Mouse (Mus musculus) thymus, postnatal 10 days (tissue): Measurements from ENCODE around the gene Prss38.
"Not testable (repeated sequence)": the region's sequence is repeated elsewhere in the genome, so short reads cannot be mapped to it uniquely, and the experiment has no call there.

Experiments
- DNase-seq, 2 experiments: peaks; one replicate each; pipeline ENCODE4 v3.0.0; 2021; ENCODE audit warnings: low spot score in 2 of 2

Gene Prss38

DNA sequence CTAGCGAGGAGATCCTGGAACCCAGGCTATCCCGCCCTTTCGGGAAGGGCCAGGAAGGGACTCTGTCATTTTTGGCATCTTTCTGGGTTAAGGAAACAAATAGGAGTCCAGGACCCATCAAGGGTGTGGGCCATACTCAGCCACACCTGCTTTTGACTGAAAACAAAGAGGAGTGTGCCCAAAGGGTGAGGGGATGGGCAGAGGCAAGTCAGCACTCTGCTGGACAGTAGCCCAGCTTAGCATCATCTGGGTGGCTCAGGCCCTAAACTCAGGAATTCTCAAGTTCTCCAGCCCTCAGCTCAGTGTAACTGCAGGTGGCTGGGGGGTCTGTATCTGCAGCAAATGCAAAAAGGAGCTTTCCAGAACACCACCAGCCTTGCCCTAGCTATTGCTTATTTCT is 2.5 kb upstream of the Prss38 start:
- DNase-seq, result no peak

DNA sequence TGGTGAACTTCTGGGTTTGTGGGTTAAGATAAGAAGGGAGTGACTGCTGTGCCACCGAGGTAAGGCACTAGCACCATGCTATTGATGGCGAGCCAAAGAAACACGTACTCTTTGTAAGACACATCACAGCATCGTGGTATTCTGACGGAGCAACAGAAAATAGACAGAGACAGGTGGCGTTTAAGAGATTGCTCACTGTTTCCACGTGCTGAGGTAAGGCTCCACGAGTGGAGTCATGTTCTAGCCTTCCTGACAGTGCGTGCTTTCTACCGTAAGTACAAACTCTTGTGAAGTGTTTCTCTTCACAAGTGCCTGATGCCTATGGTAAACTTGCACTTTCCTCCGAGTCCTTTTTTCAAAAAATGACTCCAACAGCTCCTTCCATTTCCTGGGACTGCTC is 5.6 kb downstream of the Prss38 start:
- DNase-seq, result no peak

DNA sequence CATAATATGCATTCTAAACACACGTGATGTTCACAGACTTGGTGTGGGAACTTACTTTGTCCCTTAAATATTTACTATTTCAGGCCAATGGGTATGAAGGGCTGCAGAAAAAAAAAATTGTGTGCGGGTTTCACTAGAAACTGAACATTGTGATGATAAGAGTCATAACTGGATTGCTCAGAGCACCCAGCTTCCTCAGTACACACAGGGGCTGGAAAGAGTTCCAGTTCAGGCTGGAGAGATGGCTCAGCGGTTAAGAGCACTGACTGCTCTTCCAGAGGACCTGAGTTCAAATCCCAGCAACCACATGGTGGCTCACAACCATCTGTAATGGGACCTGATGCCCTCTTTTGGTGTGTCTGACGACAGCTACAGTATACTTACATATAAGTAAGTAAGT is 7.5 kb downstream of the Prss38 start:
- DNase-seq, result not testable (repeated sequence)

DNA sequence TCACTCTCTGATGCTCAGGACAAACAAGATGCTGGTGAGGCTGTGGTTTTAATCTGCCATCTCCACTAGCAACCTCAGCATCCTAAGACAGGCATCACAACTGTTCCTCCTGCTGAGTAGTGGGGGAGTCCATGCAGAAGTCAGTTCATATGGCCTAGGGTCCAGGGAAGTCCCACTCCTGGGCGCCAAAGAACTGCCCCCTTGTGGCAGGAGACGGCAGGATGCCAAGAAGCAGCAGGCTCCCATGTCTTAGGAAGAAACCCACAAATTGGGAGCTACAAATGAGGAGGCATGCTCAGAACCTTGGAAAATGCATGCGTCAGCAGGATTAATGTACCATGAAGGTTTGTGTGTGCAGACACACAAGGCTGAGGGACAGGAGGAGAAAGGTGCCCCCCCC is 8.8 kb downstream of the Prss38 start:
- peak in 1 of 2 experiments; percentile 25 for DNase-seq

DNA sequence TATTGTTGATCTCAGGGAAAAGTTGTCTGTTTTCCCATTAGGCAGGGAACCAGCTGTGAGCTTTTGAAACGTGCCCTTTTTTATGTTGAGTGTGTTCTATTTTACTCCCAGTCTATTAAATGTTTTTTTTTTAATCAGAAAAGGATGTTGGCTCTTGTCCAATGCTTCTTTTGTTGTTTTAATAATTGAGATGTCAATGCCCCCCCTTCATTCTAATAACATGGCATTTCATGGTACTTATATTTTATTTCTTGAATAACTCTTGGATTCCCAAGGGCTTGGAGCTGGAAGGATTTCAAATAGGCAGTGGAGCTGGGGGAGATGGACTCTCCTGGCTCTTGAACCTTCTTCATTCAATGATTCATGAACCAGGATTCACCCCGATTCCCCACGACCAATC is 9.4 kb downstream of the Prss38 start:
- no peak for DNase-seq

DNA sequence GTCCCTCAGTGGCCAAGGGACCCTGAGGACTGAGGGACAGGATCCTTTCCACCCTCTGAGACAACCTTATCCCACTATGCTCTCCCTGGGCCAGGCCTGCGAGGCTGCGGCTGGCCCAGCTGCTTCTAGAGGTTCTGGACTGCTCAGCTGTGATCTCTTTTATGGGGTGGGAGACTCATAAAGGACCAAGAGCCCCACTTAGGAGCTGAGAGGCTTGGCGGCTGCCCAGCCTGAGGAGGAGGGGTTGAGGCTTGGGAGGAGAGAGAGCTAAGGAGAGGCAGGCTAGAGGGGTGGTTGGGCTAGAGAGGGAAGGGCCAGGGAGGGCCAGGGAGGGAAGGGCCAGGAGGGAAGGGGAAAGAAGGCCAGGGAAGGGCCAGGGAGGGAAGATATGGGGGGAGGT is 11.0 kb downstream of the Prss38 start:
- no peak for DNase-seq

DNA sequence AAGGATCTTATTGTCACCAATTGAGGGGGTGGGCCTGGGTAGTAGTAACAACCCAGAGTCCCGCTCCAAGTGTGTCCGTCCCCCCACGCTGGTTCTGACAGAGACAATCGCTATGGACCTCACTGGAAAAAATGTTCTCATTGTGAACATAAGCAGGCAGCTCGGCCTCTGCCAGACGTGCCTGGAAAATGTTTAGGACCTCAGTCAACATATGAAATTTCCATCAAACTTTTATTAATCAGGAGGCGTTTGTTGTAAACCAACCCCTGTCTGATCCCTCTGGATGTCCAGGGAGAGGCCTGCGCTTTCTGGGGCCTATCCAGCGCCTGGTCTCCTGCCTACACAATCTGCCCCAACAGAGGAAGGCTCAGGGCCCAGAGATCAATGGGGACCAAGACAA is 11.4 kb downstream of the Prss38 start:
- no peak for DNase-seq

DNA sequence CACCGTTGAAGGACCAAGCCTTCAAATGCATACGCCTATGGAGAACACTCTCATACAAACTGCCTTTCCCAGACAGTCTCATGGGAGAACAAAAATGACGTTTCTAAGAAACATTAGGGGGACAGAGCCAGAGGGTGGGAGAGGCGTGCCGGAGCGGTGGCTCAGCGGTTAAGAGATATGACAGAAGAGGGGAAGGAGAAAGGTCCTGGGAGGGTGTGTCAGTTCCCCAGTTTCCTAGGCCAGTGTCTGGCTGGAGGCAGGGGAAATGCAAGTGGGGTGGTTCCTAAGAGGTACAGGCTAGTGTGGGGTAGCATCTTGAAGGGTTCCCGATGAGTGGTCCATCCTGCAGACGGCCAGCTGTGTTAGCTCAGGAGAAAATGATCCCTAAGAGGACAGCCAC is 14.2 kb downstream of the Prss38 start:
- DNase-seq, result no peak

DNA sequence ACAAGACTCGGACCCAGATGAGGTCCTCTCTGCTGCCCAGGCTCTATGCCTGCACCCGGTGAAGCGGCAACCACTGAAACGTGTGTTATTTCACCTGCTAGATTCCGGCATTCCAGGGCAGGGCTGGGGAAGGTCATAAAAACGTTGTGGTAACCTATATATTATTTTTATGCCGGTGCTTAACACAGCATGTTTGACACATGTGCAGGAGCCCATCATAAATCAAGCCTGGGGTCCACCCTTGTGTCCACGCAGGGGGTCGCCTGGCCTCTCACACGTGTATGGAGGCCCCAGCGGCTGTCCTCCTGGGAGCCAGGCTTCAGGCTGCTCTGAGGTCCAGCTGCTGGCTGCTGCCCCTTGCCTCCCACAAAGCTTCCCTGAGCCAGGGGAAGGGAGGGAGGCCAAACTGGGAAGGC is 18.6 kb downstream of the Prss38 start:
- no peak for DNase-seq

DNA sequence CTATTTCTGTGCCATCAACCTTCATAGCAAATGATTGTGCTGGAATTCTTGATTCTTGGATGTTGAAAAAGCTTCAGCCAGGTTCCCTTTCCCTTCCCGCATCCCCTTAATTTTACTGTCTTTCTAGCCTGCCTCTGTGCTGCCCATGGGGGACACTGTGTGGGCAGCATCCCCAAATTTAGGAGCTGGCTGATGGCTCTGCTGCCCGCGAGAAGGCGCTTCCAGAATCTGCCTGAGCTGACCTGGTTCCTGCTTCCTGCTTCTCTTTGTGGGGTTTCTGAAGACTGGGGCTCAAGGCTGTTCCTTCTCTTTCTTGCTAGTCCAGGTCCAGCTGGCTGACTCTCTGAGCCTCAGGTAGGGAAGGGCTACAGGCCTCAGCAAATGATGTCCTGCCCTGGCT is 20.7 kb downstream of the Prss38 start:
- no peak for DNase-seq

DNA sequence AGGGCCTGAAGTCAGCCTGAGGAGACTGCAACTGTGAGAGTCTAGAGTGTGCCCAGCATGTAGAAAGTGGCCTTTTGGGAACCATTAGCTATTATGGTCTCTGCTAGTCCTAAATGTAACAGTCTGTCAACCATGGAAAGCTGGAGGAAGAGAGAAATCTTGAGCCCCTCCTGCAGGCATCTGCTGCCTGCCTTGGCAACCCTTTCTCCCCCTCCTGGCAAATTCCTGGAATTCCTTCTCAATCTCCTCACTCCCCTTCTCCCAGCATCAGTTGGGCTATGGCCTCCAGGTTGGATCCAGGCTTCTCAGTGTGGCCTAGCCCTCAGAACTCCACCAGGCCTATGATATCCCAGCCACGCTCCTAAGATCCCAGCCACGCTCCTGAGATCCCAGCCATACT is 25.1 kb downstream of the Prss38 start:
- DNase-seq, result no peak

DNA sequence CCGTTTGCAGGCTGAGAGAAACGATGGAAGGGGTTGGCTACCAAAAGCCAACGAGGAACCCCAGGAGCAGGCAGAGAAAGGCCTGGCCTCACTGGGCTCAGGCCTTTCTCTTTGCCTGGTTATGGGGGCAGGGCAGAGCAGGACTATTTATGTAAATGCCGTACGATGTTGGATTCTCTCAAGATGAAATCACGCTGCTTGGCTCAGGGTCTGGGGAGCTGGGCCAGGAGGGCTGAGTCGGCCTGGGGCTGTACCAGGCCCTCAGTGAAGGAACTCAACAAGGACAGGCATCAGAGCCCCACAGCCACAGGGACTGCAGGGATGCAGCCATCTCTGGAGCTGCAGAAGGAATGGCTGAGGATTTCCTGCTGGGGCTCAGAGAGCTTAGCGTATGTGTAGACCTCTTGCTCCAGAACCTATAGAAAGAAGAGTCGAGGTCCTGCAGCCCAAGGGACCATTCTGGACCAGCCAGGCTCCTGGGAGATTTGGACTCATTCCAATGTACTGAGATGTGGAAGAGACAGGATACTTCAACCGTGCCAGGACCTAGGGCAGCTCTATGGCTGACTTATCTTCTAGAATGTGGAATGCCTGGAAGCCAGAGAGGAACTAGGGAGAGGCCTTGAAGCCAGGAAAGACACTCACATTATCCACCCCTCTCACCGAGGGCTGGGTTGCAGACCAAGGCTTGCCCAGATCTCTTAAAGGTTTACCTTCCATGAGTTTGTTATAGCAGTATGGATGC is 29.1 kb downstream of the Prss38 start:
- no peak for DNase-seq

DNA sequence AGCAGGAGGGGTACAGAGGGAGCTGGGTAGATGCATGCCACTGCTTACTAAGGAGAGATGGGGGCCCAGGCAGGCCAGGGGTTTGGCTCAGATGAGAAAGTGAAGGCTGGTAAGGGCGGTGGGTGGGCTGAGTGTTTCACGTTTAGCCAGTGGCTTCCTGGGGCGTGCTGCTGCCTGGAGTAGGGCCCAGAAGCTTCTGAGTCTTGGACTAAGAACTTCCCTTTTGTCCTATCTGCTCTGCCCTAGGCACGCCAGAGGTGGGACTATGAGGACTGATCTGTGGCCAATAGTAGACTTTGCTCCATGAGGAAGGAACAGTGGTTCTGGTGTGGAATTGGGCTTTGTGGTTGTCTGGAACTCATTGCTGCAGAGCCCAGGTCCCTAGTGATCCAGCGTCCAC is 32.5 kb downstream of the Prss38 start:
- DNase-seq, result no peak

DNA sequence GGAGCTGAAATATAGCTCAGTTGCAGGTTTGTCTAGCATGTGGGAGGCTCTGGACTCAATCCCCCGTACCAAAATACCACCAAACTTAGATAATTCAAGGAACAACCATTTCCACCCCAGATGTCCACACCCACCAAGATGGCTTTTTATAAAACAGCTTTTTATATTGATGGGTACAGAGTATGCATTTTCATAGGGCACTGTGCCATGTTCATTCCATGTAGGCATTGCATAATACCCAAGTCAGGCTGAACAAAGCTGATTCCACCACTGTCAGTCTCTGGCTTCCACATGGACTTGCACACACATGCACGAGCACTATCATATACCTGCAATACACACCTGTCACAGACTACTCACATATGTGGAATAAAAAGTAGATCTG is 36.7 kb downstream of the Prss38 start:
- no peak for DNase-seq

DNA sequence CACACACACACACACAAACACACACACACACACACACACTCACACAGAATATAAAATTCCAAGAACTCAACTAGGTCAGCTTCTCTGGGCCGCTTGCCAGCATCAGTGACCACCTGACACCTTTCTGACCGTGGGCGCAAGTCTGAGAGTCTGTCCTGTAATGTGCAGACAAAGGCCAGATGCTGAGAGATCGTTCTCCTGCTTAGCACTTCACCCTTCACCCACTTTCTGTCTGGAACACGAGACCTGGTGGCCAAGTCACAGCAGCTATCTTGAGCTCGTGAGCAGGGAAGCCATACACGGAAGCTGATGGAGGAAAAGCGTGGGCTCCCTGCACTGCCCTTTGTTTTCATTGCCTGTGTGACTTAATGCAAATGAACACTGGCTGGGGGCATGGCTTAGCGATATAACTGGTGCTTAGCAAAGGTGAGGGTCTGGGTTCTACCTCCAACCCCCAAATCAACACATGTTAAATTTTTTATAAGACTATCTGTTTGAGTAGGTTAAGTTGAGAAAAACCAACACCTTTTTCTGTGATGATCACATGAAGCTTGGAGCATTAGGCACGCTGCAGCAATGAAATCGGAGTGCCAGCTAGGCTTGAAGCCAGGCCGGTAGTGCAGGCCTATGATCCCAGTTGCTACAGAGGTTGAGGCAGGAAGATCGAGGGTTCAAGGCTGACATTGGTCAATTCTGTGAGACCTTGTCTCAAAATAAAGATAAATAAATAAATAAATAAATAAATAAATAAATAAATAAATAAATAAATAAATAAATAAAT is 37.3 kb downstream of the Prss38 start:
- DNase-seq, result no peak

DNA sequence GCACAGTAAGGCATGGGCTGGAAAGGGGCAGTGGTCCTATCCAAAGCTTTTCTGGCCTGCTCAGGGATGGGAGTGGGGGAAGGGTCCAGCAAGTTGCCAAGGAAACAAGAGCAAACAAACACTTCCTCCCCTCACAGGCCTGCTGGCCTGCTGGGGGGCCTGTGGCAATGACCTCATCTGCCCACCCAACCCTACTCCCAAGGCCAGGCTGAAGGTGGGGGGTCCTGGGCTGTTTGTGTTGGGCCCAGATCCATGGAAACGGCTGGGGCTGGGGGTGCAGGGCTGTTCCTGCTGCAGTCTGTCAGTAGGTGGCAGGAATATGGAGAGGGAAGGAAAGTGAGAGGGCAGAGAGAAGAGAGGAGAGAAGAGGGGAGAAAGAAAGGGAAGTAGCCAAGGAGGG is 39.1 kb downstream of the Prss38 start:
- DNase-seq, result no peak

DNA sequence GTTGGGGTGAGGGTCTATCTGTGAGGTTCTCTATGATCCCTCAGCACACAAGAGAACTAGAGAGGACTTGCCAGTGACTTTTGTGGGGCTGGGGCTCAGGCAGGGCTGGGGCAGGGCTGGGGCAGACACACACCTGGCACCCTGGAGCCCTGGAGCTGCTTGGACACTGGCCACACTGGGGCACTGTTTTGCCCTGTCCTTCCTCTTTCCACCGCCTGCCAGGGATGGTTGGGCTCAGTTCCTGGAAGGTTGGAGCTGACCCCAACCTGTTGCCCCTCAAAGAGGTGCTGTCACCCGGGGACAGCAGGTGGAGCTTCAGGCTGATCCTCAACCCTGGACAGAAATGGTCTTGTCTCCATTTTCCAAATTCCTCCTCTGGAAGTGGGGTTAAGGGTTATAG is 39.5 kb downstream of the Prss38 start:
- DNase-seq, result no peak

DNA sequence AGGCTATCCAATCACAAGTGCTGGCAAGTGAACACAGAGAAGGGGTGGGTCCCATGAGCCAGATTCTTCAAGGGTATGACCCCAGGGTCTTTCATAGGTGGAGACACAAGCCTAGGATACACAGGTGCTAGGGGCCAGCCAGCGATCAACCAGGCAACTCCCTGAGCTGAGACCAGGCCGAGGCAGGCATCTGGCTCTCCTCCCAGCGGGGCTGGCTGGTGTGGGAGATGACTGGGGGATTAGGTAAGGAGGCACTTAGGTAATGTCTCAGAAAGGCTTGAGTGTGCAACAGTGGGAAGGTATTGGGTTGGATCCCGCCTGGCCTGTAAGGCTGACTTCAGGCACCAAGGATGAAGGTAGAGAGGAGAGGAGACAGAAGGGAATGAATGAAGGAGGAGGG is 40.3 kb downstream of the Prss38 start:
- no peak for DNase-seq

DNA sequence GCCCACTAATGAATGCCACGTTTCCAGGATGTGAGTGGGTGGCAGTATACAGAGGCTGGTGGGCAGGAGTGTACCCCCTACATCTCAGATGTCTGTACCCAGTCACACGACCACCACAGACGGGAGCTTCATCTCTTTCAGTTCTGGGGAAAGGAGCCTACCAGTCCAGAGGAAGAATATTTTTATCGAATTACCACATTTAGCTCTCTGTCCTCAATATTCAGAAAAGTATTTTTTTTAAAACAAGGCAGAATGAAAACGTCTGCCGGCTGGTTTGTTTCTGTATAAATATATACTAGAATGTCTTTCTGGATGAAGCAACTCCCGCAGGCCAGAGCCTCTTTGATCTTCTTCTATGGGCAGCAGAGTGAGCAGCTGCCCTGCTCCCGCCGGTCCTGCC is 42.5 kb downstream of the Prss38 start:
- no peak for DNase-seq

DNA sequence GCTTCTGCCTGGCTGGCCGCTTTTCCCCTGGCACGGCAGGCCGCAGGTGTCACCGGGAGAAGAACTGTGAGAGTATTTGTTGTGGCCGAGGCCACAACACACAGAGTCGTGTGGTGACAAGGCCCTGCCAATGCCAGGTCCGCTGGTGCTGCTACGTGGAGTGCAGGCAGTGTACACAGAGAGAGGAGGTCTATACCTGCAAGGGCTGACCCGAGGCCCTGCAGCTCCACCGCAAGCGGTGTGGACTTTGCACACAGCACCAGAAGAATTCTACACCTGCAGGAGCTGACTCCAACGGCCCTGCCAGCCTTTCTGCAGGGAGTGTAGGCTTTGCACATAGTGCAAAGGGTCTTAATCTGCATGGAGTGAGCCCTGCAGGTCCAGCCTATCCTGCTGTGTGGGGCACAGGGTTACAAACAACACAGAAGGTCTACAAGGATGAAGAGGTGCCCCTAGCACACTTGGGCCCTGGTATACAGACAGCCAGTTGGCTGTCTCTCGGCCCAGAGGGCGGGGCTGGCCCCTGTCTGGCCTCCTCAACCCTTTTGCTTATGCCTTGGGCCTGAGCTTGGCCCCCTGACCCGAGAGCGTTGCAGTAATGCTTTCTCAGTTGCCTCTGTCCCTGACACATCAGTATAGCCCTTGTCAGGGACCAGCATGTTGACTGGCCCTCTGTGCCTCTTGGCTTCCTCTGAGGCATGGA is 44.1 kb downstream of the Prss38 start:
- DNase-seq, result no peak

DNA sequence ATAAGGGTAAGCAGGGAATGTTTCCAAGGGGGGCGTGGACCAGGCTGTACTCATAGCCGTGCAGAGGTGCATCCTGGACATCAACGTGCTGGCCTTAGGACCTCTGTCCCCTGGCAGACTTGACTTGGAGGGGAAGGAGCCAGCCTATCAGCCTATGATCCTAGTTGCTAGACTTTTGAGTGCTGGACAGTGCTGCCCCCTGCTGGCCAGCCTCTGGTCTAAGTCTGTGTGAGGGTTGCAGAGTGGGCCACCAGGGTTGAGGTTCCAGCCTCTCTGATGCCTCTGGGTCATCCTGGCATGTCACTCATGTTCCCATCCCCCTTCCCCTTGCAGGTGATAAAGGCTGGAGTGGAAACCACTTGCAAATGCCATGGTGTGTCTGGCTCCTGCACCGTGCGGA is 44.9 kb downstream of the Prss38 start:
- peak; percentile 8 to 60 for DNase-seq

DNA sequence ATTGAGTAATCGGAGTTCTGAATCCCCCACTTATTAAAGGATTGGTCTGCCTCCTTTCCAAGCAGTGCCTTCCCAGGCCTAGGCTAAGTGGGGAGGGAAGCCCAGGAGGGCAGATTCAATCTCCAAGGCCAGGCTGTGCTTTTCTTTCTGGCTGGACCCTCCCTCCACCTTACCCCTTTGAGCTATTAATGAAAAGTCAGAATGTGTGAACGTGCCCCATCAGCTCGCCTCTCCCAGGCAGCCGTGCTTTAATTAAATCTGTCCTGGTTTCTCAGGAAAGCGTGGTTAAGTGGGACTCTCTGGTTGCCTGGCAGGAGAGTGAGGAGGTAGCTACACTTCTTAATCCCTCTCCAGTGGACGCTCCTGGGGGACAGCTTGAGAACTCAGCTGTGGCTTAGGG is 45.8 kb downstream of the Prss38 start:
- DNase-seq, result no peak

DNA sequence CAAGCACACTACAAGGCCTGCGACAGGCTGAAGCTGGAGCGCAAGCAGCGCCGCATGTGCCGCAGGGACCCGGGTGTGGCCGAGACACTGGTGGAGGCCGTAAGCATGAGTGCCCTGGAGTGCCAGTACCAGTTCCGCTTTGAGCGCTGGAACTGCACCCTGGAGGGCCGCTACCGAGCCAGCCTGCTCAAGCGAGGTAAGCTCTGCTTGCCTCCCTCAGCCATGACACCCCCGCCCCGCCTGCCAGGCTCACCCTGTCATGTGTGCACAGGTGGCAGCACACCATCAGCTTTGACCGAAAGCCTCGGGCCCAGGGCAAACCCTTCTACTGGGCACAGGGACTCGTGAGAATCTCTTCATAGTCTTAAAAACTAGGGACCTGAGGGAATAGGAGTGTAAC is 47.8 kb downstream of the Prss38 start:
- DNase-seq, result no peak
